Mouse (Mus musculus) MEL (cell line): Measurements from ENCODE around the gene Dnajc30. TPM values are rescaled to one million over a fixed set of nuclear protein-coding genes. Genes with fewer than 3 reads are reported as not detected.

Experiments used
- DNase-seq: peaks from one replicate; pipeline ENCODE4 v3.0.0; 2011; ENCODE audit warnings: low read depth, low spot score
- H3K27ac ChIP-seq: 2 replicates; pipeline ENCODE4 v1.5.1; 2012; ENCODE audit warnings: low read depth, mild to moderate bottlenecking, control low read depth, low read length, moderate library complexity; ENCODE audit not compliant: control insufficient read depth
- H3K27me3 ChIP-seq, 2 experiments: fragments of 150-350 bp in 1 of 2; sonication (generic) in 1 of 2; 2 replicates each; pipeline ENCODE4 v1.6.1; 2012; ENCODE audit warnings: low read length in 2 of 2, mild to moderate bottlenecking in 2 of 2, improper control_type of control experiment in 1 of 2, moderate library complexity in 1 of 2; ENCODE audit not compliant: insufficient read depth in 2 of 2, control insufficient read depth in 1 of 2
- H3K36me3 ChIP-seq, 2 experiments: 2 replicates each; pipeline ENCODE4 v1.6.1; 2012 to 2014; ENCODE audit warnings: low read length in 2 of 2, improper control_type of control experiment in 1 of 2, inconsistent platforms in 1 of 2, mild to moderate bottlenecking in 1 of 2; ENCODE audit not compliant: insufficient read depth in 2 of 2, control insufficient read depth in 1 of 2
- H3K4me1 ChIP-seq, 2 experiments: fragments of 150-350 bp in 1 of 2; sonication (generic) in 1 of 2; 2 replicates each; pipeline ENCODE4 v1.6.1; 2012; ENCODE audit warnings: low read length in 2 of 2, improper control_type of control experiment in 1 of 2, mild to moderate bottlenecking in 1 of 2; ENCODE audit not compliant: insufficient read depth in 2 of 2, control insufficient read depth in 1 of 2
- H3K4me3 ChIP-seq, 2 experiments: fragments of 150-350 bp in 1 of 2; sonication (generic) in 1 of 2; 2 replicates each; pipeline ENCODE4 v1.5.1; 2012; ENCODE audit warnings: low read depth in 2 of 2, low read length in 2 of 2, mild to moderate bottlenecking in 2 of 2, moderate library complexity in 2 of 2, control low read depth in 1 of 2, improper control_type of control experiment in 1 of 2; ENCODE audit not compliant: control insufficient read depth in 1 of 2, insufficient read depth in 1 of 2
- H3K79me2 ChIP-seq: 2 replicates; pipeline ENCODE4 v1.6.1; 2012; ENCODE audit warnings: mild to moderate bottlenecking, low read length, moderate library complexity; ENCODE audit not compliant: control insufficient read depth, poor library complexity, insufficient read depth
- H3K9ac ChIP-seq: 2 replicates; pipeline ENCODE4 v1.6.1; 2012; ENCODE audit warnings: low read depth, mild to moderate bottlenecking, control low read depth, low read length, moderate library complexity; ENCODE audit not compliant: control insufficient read depth, poor library complexity, severe bottlenecking
- H3K9me3 ChIP-seq: fragments of 150-350 bp; sonication (generic); replicated peaks from 2 replicates; pipeline ENCODE4 v1.6.1; 2012; ENCODE audit warnings: mild to moderate bottlenecking, low read length, improper control_type of control experiment, moderate library complexity; ENCODE audit not compliant: insufficient read depth
- BHLHE40 ChIP-seq: IDR thresholded peaks from 2 replicates; pipeline ENCODE4 v1.6.1; 2012; ENCODE audit warnings: low read depth, mild to moderate bottlenecking, inconsistent platforms, low read length, improper control_type of control experiment, borderline replicate concordance
- CHD1 ChIP-seq: IDR thresholded peaks from 2 replicates; pipeline ENCODE4 v1.6.1; 2012; ENCODE audit warnings: low read depth, mild to moderate bottlenecking, inconsistent platforms, low read length, improper control_type of control experiment
- CTCF ChIP-seq, 3 experiments: IDR thresholded peaks in 2 of 3; conservative IDR thresholded peaks in 1 of 3; 2 replicates each; pipeline ENCODE4 v1.5.1; 2011 to 2012; ENCODE audit warnings: low read length in 3 of 3, low read depth in 2 of 3, mild to moderate bottlenecking in 2 of 3, improper control_type of control experiment in 1 of 3, inconsistent platforms in 1 of 3, mixed read lengths in 1 of 3, moderate library complexity in 1 of 3; ENCODE audit not compliant: control insufficient read depth in 1 of 3, insufficient read depth in 1 of 3, poor library complexity in 1 of 3, severe bottlenecking in 1 of 3
- HCFC1 ChIP-seq: IDR thresholded peaks from 2 replicates; pipeline ENCODE4 v1.6.1; 2012; ENCODE audit warnings: low read depth, mild to moderate bottlenecking, inconsistent platforms, low read length, improper control_type of control experiment, moderate library complexity
- MAZ ChIP-seq: IDR thresholded peaks from 2 replicates; pipeline ENCODE4 v1.6.1; 2012; ENCODE audit warnings: low read depth, mild to moderate bottlenecking, inconsistent platforms, low read length, improper control_type of control experiment
- POLR2AphosphoS2 ChIP-seq: IDR thresholded peaks from 2 replicates; pipeline ENCODE4 v1.6.1; 2011; ENCODE audit warnings: low read length, improper control_type of control experiment
- RAD21 ChIP-seq: IDR thresholded peaks from 2 replicates; pipeline ENCODE4 v1.6.1; 2011; ENCODE audit warnings: mild to moderate bottlenecking, low read depth, low read length, improper control_type of control experiment
- SIN3A ChIP-seq: IDR thresholded peaks from 2 replicates; pipeline ENCODE4 v1.6.1; 2012; ENCODE audit warnings: low read length, improper control_type of control experiment, inconsistent platforms
- SMC3 ChIP-seq: IDR thresholded peaks from 2 replicates; pipeline ENCODE4 v1.6.1; 2011; ENCODE audit warnings: low read depth, low read length, improper control_type of control experiment
- TAL1 ChIP-seq: IDR thresholded peaks from 2 replicates; pipeline ENCODE4 v1.6.1; 2012; ENCODE audit warnings: mild to moderate bottlenecking, inconsistent platforms, low read length, moderate library complexity, mixed read lengths
- TCF12 ChIP-seq: IDR thresholded peaks from 2 replicates; pipeline ENCODE4 v1.6.1; 2014; ENCODE audit warnings: low read depth, mild to moderate bottlenecking, inconsistent platforms, low read length, improper control_type of control experiment, moderate library complexity
- UBTF ChIP-seq: IDR thresholded peaks from 2 replicates; pipeline ENCODE4 v1.6.1; 2012; ENCODE audit warnings: low read depth, mild to moderate bottlenecking, inconsistent platforms, low read length, improper control_type of control experiment, moderate library complexity, borderline replicate concordance; ENCODE audit not compliant: insufficient read depth
- USF1 ChIP-seq: IDR thresholded peaks from 2 replicates; pipeline ENCODE4 v1.6.1; 2014; ENCODE audit warnings: low read depth, mild to moderate bottlenecking, inconsistent platforms, low read length, improper control_type of control experiment, moderate library complexity
- ZNF384 ChIP-seq: IDR thresholded peaks from 2 replicates; pipeline ENCODE4 v1.6.1; 2012; ENCODE audit warnings: low read depth, mild to moderate bottlenecking, inconsistent platforms, low read length, improper control_type of control experiment
- polyA plus RNA-seq, 2 experiments: library from polyadenylated mRNA; stranded (reverse) in 1 of 2; unstranded in 1 of 2; fragments of >175 nt in 1 of 2; fragments of >200 nt in 1 of 2; gene quantifications; 2 replicates each; pipeline versions ENCODE4 v1.2.1 to v1.2.4; 2012; ENCODE audit warnings: low replicate concordance in 2 of 2, low read depth in 1 of 2; ENCODE audit not compliant: insufficient read length in 2 of 2, insufficient read depth in 1 of 2, missing spikeins in 1 of 2
- total RNA-seq: library from RNA; depleted of rRNA; stranded (reverse); fragments of 300-350 nt; gene quantifications from 2 replicates; pipeline ENCODE4 v1.2.3, GENCODE M21; 2012

Dnajc30 gene
- total and polyA plus RNA-seq, 3 experiments, result 7.4 to 15.6 TPM; not detected in 1

DNA sequence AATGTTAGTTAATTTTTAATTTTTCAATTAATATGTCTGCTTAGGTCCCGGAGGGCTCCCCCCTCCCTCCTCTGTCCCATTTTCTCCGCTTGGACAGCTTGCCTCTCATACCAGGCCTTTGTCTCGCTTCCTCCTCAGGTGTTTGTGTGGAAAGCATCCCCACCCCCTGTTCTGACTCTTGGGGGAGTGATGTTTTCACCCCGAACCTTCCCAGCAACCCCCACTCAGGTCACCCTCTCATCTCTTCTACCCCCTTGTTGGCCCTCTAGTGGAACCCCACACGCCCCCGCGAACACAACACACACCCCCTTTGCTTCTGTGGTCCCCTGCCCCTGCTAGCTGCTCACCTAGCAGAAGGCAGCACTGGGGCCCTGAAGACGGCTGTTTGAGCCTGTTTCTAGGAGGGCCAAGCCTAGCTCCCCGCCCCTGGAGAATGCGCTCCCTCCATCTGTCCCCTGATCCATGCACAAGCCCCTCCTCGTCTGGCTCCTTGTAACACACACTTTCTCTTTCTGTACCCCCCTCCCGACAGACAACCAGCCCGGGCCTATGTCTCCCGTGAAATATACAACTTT lies 13.0 kb downstream of the Dnajc30 start:
- Histone ChIP-seq H3K27ac (no peak overlapping the region), H3K4me1 (peaks cover 0 to 3% of the 10 kb centered on the region in 2 experiments; a peak in 1 of 4 replicates), H3K9ac (no peak overlapping the region), H3K27me3 (peaks cover 0 to 2% of the 10 kb centered on the region in 2 experiments; a peak in 2 of 4 replicates), H3K4me3 (peak overlapping the region in 1 of 2 experiments; percentile 73; a peak in 1 of 4 replicates), H3K36me3 (no peaks in the 10 kb centered on the region), H3K9me3 (no peaks in the 10 kb centered on the region), H3K79me2 (no peaks in the 10 kb centered on the region; the same call in 1 of the 2 replicates)
- DNase-seq, result no peak
- no peak for TF ChIP-seq SMC3
- TF ChIP-seq USF1, result no peak
- no peak for TF ChIP-seq ZNF384
- TF ChIP-seq MAZ, result no peak
- no peak for TF ChIP-seq POLR2AphosphoS2
- no peak for TF ChIP-seq CHD1
- TF ChIP-seq CTCF (IDR thresholded peaks at IDR 0.05 in 2 of 3, conservative IDR thresholded peaks at IDR 0.05 in 1 of 3; ENCODE audit: control insufficient read depth in 1 of 3, insufficient read depth in 1 of 3, low read depth in 2 of 3, low read length in 3 of 3, poor library complexity in 1 of 3, severe bottlenecking in 1 of 3), result 0 out of 6 replicates have a peak, but pooled peaks of 1 of the 3 experiments have one; percentile 0

DNA sequence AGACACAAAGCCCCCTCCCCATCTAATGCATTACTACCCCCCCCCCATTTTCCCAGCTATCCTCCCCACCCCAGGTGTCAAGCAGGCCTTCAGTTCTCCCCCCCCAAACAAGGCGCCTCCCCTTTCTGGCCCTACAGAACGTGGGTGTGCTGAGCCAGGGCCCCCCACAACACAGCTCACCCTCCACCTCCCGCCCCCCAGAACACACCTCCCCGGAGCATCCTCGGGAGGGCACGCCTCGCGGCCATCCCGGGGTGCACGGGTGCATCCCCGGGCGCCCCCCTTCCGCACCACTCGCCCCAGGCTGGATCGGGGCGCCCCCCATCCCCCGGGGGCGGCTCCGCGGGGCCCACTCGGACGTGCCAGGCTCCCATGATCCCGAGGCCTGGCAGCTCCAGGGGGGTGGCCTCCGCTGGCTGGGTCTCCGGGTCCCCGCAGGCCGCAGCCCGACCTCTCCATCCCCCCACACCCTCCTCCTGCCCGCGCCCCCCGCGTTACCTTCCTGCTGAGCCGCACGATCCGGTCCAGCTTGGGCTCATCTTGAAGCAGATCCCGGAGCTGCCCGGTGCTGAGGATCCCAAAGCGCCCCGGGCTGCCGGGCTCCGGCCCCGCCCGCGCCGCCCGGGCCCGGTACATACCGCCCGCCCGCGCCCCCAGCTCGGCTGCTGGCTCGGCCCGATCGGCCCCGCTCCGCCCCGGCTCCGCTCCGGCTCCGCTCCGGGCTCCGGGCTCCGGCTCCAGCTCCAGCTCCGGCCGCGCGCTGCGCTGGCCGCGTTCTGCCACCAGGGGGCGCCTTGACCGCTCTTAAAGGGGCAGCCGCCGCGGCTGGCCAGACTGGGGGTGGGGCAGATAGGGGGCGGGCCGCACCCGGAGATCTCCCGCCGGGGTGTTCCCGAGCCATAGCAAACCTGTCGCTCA lies 13.8 kb downstream of the Dnajc30 start, which contains the start of gene Vps37d:
Vps37d (minus strand) TSS at position 703 of the 918 bp plus-strand sequence.
- Histone ChIP-seq H3K9ac (peak within 1 kb of the TSS; percentile 84), H3K4me1 (peaks cover 0 to 3% of the 10 kb centered on the region in 2 experiments; a peak in 1 of 4 replicates), H3K27me3 (peaks cover 0 to 2% of the 10 kb centered on the region in 2 experiments; a peak in 2 of 4 replicates), H3K4me3 (peak within 1 kb of the TSS; percentile 61 to 73), H3K9me3 (no peaks in the 10 kb centered on the region), H3K79me2 (no peaks in the 10 kb centered on the region; the same call in 1 of the 2 replicates), H3K36me3 (no peaks in the 10 kb centered on the region), H3K27ac (no peak within 1 kb of the TSS)
- TF ChIP-seq RAD21 (peak; percentile 23; the same call in 1 of the 2 replicates), SIN3A (peak; percentile 72), CTCF (IDR thresholded peaks at IDR 0.05 in 2 of 3, conservative IDR thresholded peaks at IDR 0.05 in 1 of 3; ENCODE audit: control insufficient read depth in 1 of 3, insufficient read depth in 1 of 3, low read depth in 2 of 3, low read length in 3 of 3, poor library complexity in 1 of 3, severe bottlenecking in 1 of 3) (peak in 2 of 3 experiments; percentile 85 to 99; a peak in 5 of 6 replicates), TCF12 (0 out of 2 replicates have a peak, but pooled peaks have one; percentile 7), CHD1 (no peak), HCFC1 (peak; percentile 64; the same call in 1 of the 2 replicates), SMC3 (peak; percentile 60), TAL1 (no peak), UBTF (0 out of 2 replicates have a peak, but pooled peaks have one; percentile 67), BHLHE40 (peak; percentile 45; the same call in 1 of the 2 replicates), MAZ (peak; percentile 81)
- DNase-seq, result peak; percentile 84
